Mouse (Mus musculus) hindbrain, postnatal 0 days (tissue): ENCODE measurements around the gene Ces2b. TPM values are rescaled to one million over a fixed set of nuclear protein-coding genes. Genes with fewer than 3 reads are reported as not detected.

ENCODE experiments used
- polyA plus RNA-seq: library from polyadenylated mRNA; unstranded; fragments of >200 nt; fragmentation: Nextera tagmentation; extraction: Ambion mirVana; gene quantifications from 2 replicates; pipeline ENCODE4 v1.2.1, GENCODE M21; 2015
- total RNA-seq: library from RNA; depleted of rRNA; stranded (reverse); fragments of >200 nt; gene quantifications from 2 replicates; pipeline ENCODE4 v1.2.3, GENCODE M21; 2014; rRNA removed

Gene Ces2b
- total and polyA plus RNA-seq, 2 experiments from 2014 or later, result 0.08 to 0.10 TPM

Other genes with a start within 250 kb of the Ces2b start
- gene Pdp2, start 240.1 kb upstream of the Ces2b start, total RNA-seq, result 12.1 and 12.3 TPM in 2 replicates
- gene Pdp2, start 240.1 kb upstream of the Ces2b start, polyA plus RNA-seq, result 14.2 and 15.3 TPM in 2 replicates
- gene Cdh16, start 207.2 kb upstream of the Ces2b start, total RNA-seq, result not detected in 2 replicates
- not detected in 2 replicates for gene Cdh16, start 207.2 kb upstream of the Ces2b start, polyA plus RNA-seq
- gene Rrad, start 200.2 kb upstream of the Ces2b start, total RNA-seq, result 3.9 and 5.1 TPM in 2 replicates
- 2.4 and 2.7 TPM in 2 replicates for gene Rrad, start 200.2 kb upstream of the Ces2b start, polyA plus RNA-seq
- gene Ciao2b, start 189.6 kb upstream of the Ces2b start, total RNA-seq, result 55.2 and 73.6 TPM in 2 replicates
- gene Ciao2b, start 189.6 kb upstream of the Ces2b start, polyA plus RNA-seq, result 103 and 104 TPM in 2 replicates
- gene Ces2a, start 97.6 kb upstream of the Ces2b start, total RNA-seq, result not detected in 2 replicates
- gene Ces2a, start 97.6 kb upstream of the Ces2b start, polyA plus RNA-seq, result not detected in 2 replicates
- gene Ces2c, start 15.5 kb downstream of the Ces2b start, total RNA-seq, result not detected in 2 replicates
- not detected in 2 replicates for gene Ces2c, start 15.5 kb downstream of the Ces2b start, polyA plus RNA-seq
- gene Ces2e, start 94.7 kb downstream of the Ces2b start, total RNA-seq, result not detected in 2 replicates
- not detected in 2 replicates for gene Ces2e, start 94.7 kb downstream of the Ces2b start, polyA plus RNA-seq
- not detected in 2 replicates for gene Ces2f, start 115.8 kb downstream of the Ces2b start, total RNA-seq
- gene Ces2f, start 115.8 kb downstream of the Ces2b start, polyA plus RNA-seq, result not detected in 2 replicates
- gene Ces2g, start 130.1 kb downstream of the Ces2b start, total RNA-seq, result 0.31 TPM in 1 of 2 replicates, not detected in the other
- 0.19 and 0.20 TPM in 2 replicates for gene Ces2g, start 130.1 kb downstream of the Ces2b start, polyA plus RNA-seq
- gene Ces2h, start 169.3 kb downstream of the Ces2b start, total RNA-seq, result not detected in 2 replicates
- gene Ces2h, start 169.3 kb downstream of the Ces2b start, polyA plus RNA-seq, result not detected in 2 replicates
- not detected in 2 replicates for gene Ces3a, start 217.0 kb downstream of the Ces2b start, total RNA-seq
- not detected in 2 replicates for gene Ces3a, start 217.0 kb downstream of the Ces2b start, polyA plus RNA-seq